Mouse (Mus musculus) hindbrain, embryonic 11.5 days (tissue): Measurements from ENCODE around the gene Vsx2. TPM values are rescaled to one million over a fixed set of nuclear protein-coding genes. Genes with fewer than 3 reads are reported as not detected.
A peak's percentile ranks its signal among the peaks of the same experiment; 100 is the strongest.
"Not testable (repeated sequence)": the region's sequence is repeated elsewhere in the genome, so short reads cannot be mapped to it uniquely, and the experiment has no call there.

Source experiments
- ATAC-seq: fragments of 200-750 bp; cut with Nextera tagmentation; 2 replicates; pipeline ENCODE4 v1.8.0; 2017; ENCODE audit warnings: mild to moderate bottlenecking, moderate TSS enrichment, moderate library complexity; ENCODE audit not compliant: low FRiP score
- DNase-seq: peaks from one replicate; pipeline ENCODE4 v3.0.0-alpha.2; 2015; ENCODE audit warnings: low spot score
- H3K27ac ChIP-seq: fragments of 300-500 bp; sonication (generic); 2 replicates; pipeline ENCODE4 v1.5.1; 2014; ENCODE audit warnings: mild to moderate bottlenecking, low read depth, low read length
- H3K27me3 ChIP-seq: fragments of 300-500 bp; sonication (generic); 2 replicates; pipeline ENCODE4 v1.6.1; 2014; ENCODE audit warnings: mild to moderate bottlenecking, low read length, moderate library complexity, mixed read lengths; ENCODE audit not compliant: control insufficient read depth, insufficient read depth
- H3K36me3 ChIP-seq: fragments of 300-500 bp; sonication (generic); 2 replicates; pipeline ENCODE4 v1.6.1; 2014; ENCODE audit warnings: mild to moderate bottlenecking, low read length, moderate library complexity, mixed read lengths; ENCODE audit not compliant: control insufficient read depth, insufficient read depth
- H3K4me1 ChIP-seq: fragments of 300-500 bp; sonication (generic); replicated peaks from 2 replicates; pipeline ENCODE4 v1.6.1; 2014; ENCODE audit warnings: low read length, mixed read lengths; ENCODE audit not compliant: control insufficient read depth, insufficient read depth
- H3K4me2 ChIP-seq: fragments of 300-500 bp; sonication (generic); replicated peaks from 2 replicates; pipeline ENCODE4 v1.6.1; 2014; ENCODE audit warnings: mild to moderate bottlenecking, low read depth, low read length
- H3K4me3 ChIP-seq: fragments of 300-500 bp; sonication (generic); 2 replicates; pipeline ENCODE4 v1.5.1; 2014; ENCODE audit warnings: low read depth, low read length
- H3K9ac ChIP-seq: fragments of 300-500 bp; sonication (generic); 2 replicates; pipeline ENCODE4 v1.6.1; 2014; ENCODE audit warnings: low read depth, low read length
- H3K9me3 ChIP-seq: fragments of 300-500 bp; sonication (generic); 2 replicates; pipeline ENCODE4 v1.6.1; 2016; ENCODE audit warnings: low read length; ENCODE audit not compliant: control insufficient read depth
- WGBS: fragments of 180-500 bp; shearing (Covaris S2); extraction: QIAGEN DNeasy Blood & Tissue Kit; methylation state at CpG from one replicate; pipeline ENCODE4 v1.1.7; 2014; 5-methylcytosine and 5-hydroxymethylcytosine counted together
- polyA plus RNA-seq: library from polyadenylated mRNA; unstranded; fragments of >200 nt; fragmentation: Nextera tagmentation; extraction: Ambion mirVana; gene quantifications from 2 replicates; pipeline ENCODE4 v1.2.1, GENCODE M21; 2014

Vsx2 gene
- polyA plus RNA-seq, 1 experiment from 2014 or later = 10.1 TPM

GRCm38 (mm10) chr12:84533706-84534486 lies 35.7 kb upstream of the Vsx2 start:
- no peaks in the 10 kb centered on the region for H3K36me3 ChIP-seq
- H3K4me3 ChIP-seq = no peak overlapping the region
- H3K9ac ChIP-seq = no peak overlapping the region
- DNase-seq (no peak), ATAC-seq (no peak)
- 72% methylated on average over 7 of the region's 7 CpGs for WGBS
- H3K4me1 ChIP-seq = no peaks in the 10 kb centered on the region
- no peaks in the 10 kb centered on the region for H3K9me3 ChIP-seq
- H3K27ac ChIP-seq = no peak overlapping the region
- no peak overlapping the region for H3K4me2 ChIP-seq
- H3K27me3 ChIP-seq = peaks cover 31% of the 10 kb centered on the region

- 86% methylated on average over 3 of the region's 3 CpGs for WGBS
Observed at GRCm38 (mm10) chr12:84539537-84539936, 30.0 kb upstream of the Vsx2 start.

GRCm38 (mm10) chr12:84541391-84541958 lies 28.1 kb upstream of the Vsx2 start:
- 75% methylated on average over 11 of the region's 11 CpGs for WGBS
- Histone ChIP-seq H3K9me3 (no peaks in the 10 kb centered on the region), H3K4me2 (no peak overlapping the region), H3K4me3 (no peak overlapping the region), H3K9ac (no peak overlapping the region), H3K27ac (no peak overlapping the region), H3K4me1 (no peaks in the 10 kb centered on the region), H3K36me3 (no peaks in the 10 kb centered on the region), H3K27me3 (peaks cover 10% of the 10 kb centered on the region; the same call in 1 of the 2 replicates)
- no peak for DNase-seq
- ATAC-seq = no peak

More at GRCm38 (mm10) chr12:84539537-84539936, 30.0 kb upstream of the Vsx2 start:
- not testable (repeated sequence) for DNase-seq, H3K4me3 ChIP-seq, H3K36me3 ChIP-seq, H3K9ac ChIP-seq, ATAC-seq, H3K9me3 ChIP-seq, H3K27ac ChIP-seq, H3K4me1 ChIP-seq, H3K4me2 ChIP-seq
- H3K27me3 ChIP-seq = peaks cover 19% of the 10 kb centered on the region

- no peaks in the 10 kb centered on the region for H3K9me3 ChIP-seq
- no peak overlapping the region for H3K4me3 ChIP-seq
- 5% methylated on average over 12 of the region's 12 CpGs for WGBS
- H3K4me2 ChIP-seq = no peak overlapping the region
- no peak overlapping the region for H3K9ac ChIP-seq
- 0 out of 2 replicates have a peak, but pooled peaks cover 5% of the 10 kb centered on the region for H3K27me3 ChIP-seq
- peak; percentile 38; the same call in 1 of the 2 replicates for ATAC-seq
- no peaks in the 10 kb centered on the region for H3K4me1 ChIP-seq
- H3K36me3 ChIP-seq = no peaks in the 10 kb centered on the region
- no peak overlapping the region for H3K27ac ChIP-seq
- peak; percentile 91 for DNase-seq
Observed at GRCm38 (mm10) chr12:84546028-84546427, 23.5 kb upstream of the Vsx2 start.

- H3K4me3 ChIP-seq = no peak overlapping the region
- 65% methylated on average over 2 of the region's 2 CpGs for WGBS
- H3K36me3 ChIP-seq = no peaks in the 10 kb centered on the region
- no peak overlapping the region for H3K27ac ChIP-seq
- H3K4me1 ChIP-seq = no peaks in the 10 kb centered on the region
- no peak overlapping the region for H3K4me2 ChIP-seq
- 0 out of 2 replicates have a peak, but pooled peaks have one; percentile 19 for ATAC-seq
- H3K9me3 ChIP-seq = no peaks in the 10 kb centered on the region
- no peak for DNase-seq
- H3K27me3 ChIP-seq = 0 out of 2 replicates have a peak, but pooled peaks cover 5% of the 10 kb centered on the region
- H3K9ac ChIP-seq = no peak overlapping the region
Observed at GRCm38 (mm10) chr12:84546577-84547085, 22.9 kb upstream of the Vsx2 start.

GRCm38 (mm10) chr12:84548251-84548650 lies 21.3 kb upstream of the Vsx2 start:
- 59% methylated on average over 8 of the region's 8 CpGs for WGBS
- 0 out of 2 replicates have a peak, but pooled peaks cover 2% of the 10 kb centered on the region for H3K27me3 ChIP-seq
- no peak overlapping the region for H3K27ac ChIP-seq
- H3K36me3 ChIP-seq = no peaks in the 10 kb centered on the region
- no peaks in the 10 kb centered on the region for H3K4me1 ChIP-seq
- no peak overlapping the region for H3K4me3 ChIP-seq
- ATAC-seq (no peak), DNase-seq (no peak)
- H3K4me2 ChIP-seq = no peak overlapping the region
- no peak overlapping the region for H3K9ac ChIP-seq
- no peaks in the 10 kb centered on the region for H3K9me3 ChIP-seq

GRCm38 (mm10) chr12:84555218-84555617 lies 14.3 kb upstream of the Vsx2 start:
- H3K9me3 ChIP-seq = no peaks in the 10 kb centered on the region
- no peak overlapping the region for H3K27ac ChIP-seq
- DNase-seq (no peak), ATAC-seq (no peak)
- no peak overlapping the region for H3K9ac ChIP-seq
- no peak overlapping the region for H3K4me2 ChIP-seq
- H3K36me3 ChIP-seq = no peaks in the 10 kb centered on the region
- 66% methylated on average over 8 of the region's 8 CpGs for WGBS
- no peak overlapping the region for H3K4me3 ChIP-seq
- no peaks in the 10 kb centered on the region for H3K4me1 ChIP-seq
- H3K27me3 ChIP-seq = no peaks in the 10 kb centered on the region

- no peaks in the 10 kb centered on the region for H3K9me3 ChIP-seq
- ATAC-seq (no peak), DNase-seq (no peak)
- H3K4me3 ChIP-seq = no peak overlapping the region
- H3K4me2 ChIP-seq = no peak overlapping the region
- peaks cover 5% of the 10 kb centered on the region for H3K27me3 ChIP-seq
- H3K4me1 ChIP-seq = no peaks in the 10 kb centered on the region
- WGBS = 45% methylated on average over 4 of the region's 4 CpGs
- no peak overlapping the region for H3K27ac ChIP-seq
- no peak overlapping the region for H3K9ac ChIP-seq
- no peaks in the 10 kb centered on the region for H3K36me3 ChIP-seq
Observed at GRCm38 (mm10) chr12:84562558-84562957, 7.0 kb upstream of the Vsx2 start.
